ENCODE assay signal across 10 mouse cellular contexts in genomic region chr14:34936192-34936770, GRCm38 (mm10).
DNase-seq lines count a peak whose midpoint lies in the region; ATAC-seq and TF ChIP-seq lines count a peak whose summit lies in the region.
"Had no signal": no experiment of that assay in that cellular context is flagged by ENCODE, and none has a peak within 500 bp of the region (broad histone marks: within the 10 kb centered on the region; RNA-seq: fewer than 3 reads in every experiment).

No protein-coding gene starts in this region.

- H3K4me3 ChIP-seq in hindbrain, embryonic 12.5 days = no peak overlapping the region
- no peak overlapping the region for H3K4me3 ChIP-seq in hindbrain, embryonic 10.5 days
- H3K4me3 ChIP-seq in hindbrain, embryonic 16.5 days (ENCODE audit: low read length) = no peak overlapping the region
- H3K4me3 ChIP-seq in limb, embryonic 11.5 days (ENCODE audit: low read depth, low read length) = no peak overlapping the region
- no peak overlapping the region for H3K4me3 ChIP-seq in liver, postnatal 0 days (ENCODE audit: low read depth, low read length)

- peaks cover 8% of the 10 kb centered on the region for H3K4me1 ChIP-seq in hindbrain, embryonic 12.5 days
- peaks cover 11% of the 10 kb centered on the region for H3K4me1 ChIP-seq in hindbrain, embryonic 10.5 days (replicated peaks)
- H3K4me1 ChIP-seq in hindbrain, embryonic 16.5 days (ENCODE audit: control insufficient read depth, insufficient read depth, low read depth, low read length) = peaks cover 11% of the 10 kb centered on the region
- peaks cover 6% of the 10 kb centered on the region; the same call in 1 of the 2 replicates for H3K4me1 ChIP-seq in limb, embryonic 11.5 days (ENCODE audit: control insufficient read depth, insufficient read depth, low read length)
- no peaks in the 10 kb centered on the region for H3K4me1 ChIP-seq in liver, postnatal 0 days (ENCODE audit: insufficient read depth)

- 0 out of 2 replicates have a peak, but pooled peaks have one; percentile 15 for ATAC-seq in hindbrain, embryonic 12.5 days (ENCODE audit: low FRiP score)
- ATAC-seq in hindbrain, embryonic 16.5 days = peak; percentile 37
- no peak for ATAC-seq in limb, embryonic 11.5 days (ENCODE audit: insufficient number of reproducible peaks, low FRiP score, low TSS enrichment, low read depth)
- ATAC-seq in liver, postnatal 0 days = no peak

- 62% methylated on average over 13 of the region's 13 CpGs for WGBS in hindbrain, embryonic 12.5 days
- WGBS in hindbrain, embryonic 10.5 days = 77% methylated on average over 13 of the region's 13 CpGs
- 31% methylated on average over 13 of the region's 13 CpGs for WGBS in hindbrain, embryonic 16.5 days
- WGBS in limb, embryonic 11.5 days = 28% methylated on average over 13 of the region's 13 CpGs
- WGBS in liver, postnatal 0 days (ENCODE audit: insufficient replicate concordance) = 45% methylated on average over 13 of the region's 13 CpGs

- no peak overlapping the region for H3K4me2 ChIP-seq in hindbrain, embryonic 12.5 days (replicated peaks)
- no peak overlapping the region for H3K4me2 ChIP-seq in hindbrain, embryonic 16.5 days (ENCODE audit: low read length)
- peak overlapping the region; percentile 27 for H3K4me2 ChIP-seq in limb, embryonic 11.5 days (ENCODE audit: low read depth, severe bottlenecking)
- no peak overlapping the region for H3K4me2 ChIP-seq in liver, postnatal 0 days (ENCODE audit: low read depth, low read length)

- TF ChIP-seq CTCF in brain, embryonic 14.5 days (IDR thresholded peaks at IDR 0.05; ENCODE audit: borderline replicate concordance, extremely low read depth, insufficient read depth, insufficient read length) = no peak
- no peak for TF ChIP-seq CTCF in liver, postnatal 0 days (IDR thresholded peaks at IDR 0.05; ENCODE audit: low read depth)

- H3K27ac ChIP-seq in hindbrain, embryonic 12.5 days = no peak overlapping the region
- no peak overlapping the region for H3K27ac ChIP-seq in hindbrain, embryonic 10.5 days
- H3K27ac ChIP-seq in hindbrain, embryonic 16.5 days (ENCODE audit: low read depth, low read length) = no peak overlapping the region
- no peak overlapping the region for H3K27ac ChIP-seq in limb, embryonic 11.5 days (replicated peaks; ENCODE audit: low read depth, low read length)
- H3K27ac ChIP-seq in liver, postnatal 0 days (ENCODE audit: low read depth) = no peak overlapping the region

- H3K27me3 ChIP-seq in hindbrain, embryonic 12.5 days = no peaks in the 10 kb centered on the region
- no peaks in the 10 kb centered on the region for H3K27me3 ChIP-seq in hindbrain, embryonic 10.5 days (ENCODE audit: insufficient read depth, poor library complexity, severe bottlenecking)
- H3K27me3 ChIP-seq in hindbrain, embryonic 16.5 days (replicated peaks; ENCODE audit: control insufficient read depth, insufficient read depth, low read length) = no peaks in the 10 kb centered on the region
- H3K27me3 ChIP-seq in limb, embryonic 11.5 days (ENCODE audit: control insufficient read depth, insufficient read depth, low read length) = no peaks in the 10 kb centered on the region
- H3K27me3 ChIP-seq in liver, postnatal 0 days (ENCODE audit: insufficient read depth, low read length) = no peaks in the 10 kb centered on the region

- no peaks in the 10 kb centered on the region for H3K36me3 ChIP-seq in hindbrain, embryonic 12.5 days
- H3K36me3 ChIP-seq in hindbrain, embryonic 10.5 days = no peaks in the 10 kb centered on the region
- H3K36me3 ChIP-seq in hindbrain, embryonic 16.5 days (ENCODE audit: control insufficient read depth, insufficient read depth, low read length) = no peaks in the 10 kb centered on the region
- H3K36me3 ChIP-seq in limb, embryonic 11.5 days (ENCODE audit: control insufficient read depth, insufficient read depth, low read length) = no peaks in the 10 kb centered on the region
- no peaks in the 10 kb centered on the region for H3K36me3 ChIP-seq in liver, postnatal 0 days (replicated peaks; ENCODE audit: insufficient read depth, low read length)

- H3K9me3 ChIP-seq in hindbrain, embryonic 12.5 days (replicated peaks) = no peaks in the 10 kb centered on the region
- no peaks in the 10 kb centered on the region for H3K9me3 ChIP-seq in hindbrain, embryonic 10.5 days
- H3K9me3 ChIP-seq in hindbrain, embryonic 16.5 days (ENCODE audit: control insufficient read depth, low read length) = no peaks in the 10 kb centered on the region
- no peaks in the 10 kb centered on the region; the same call in 1 of the 2 replicates for H3K9me3 ChIP-seq in limb, embryonic 11.5 days (ENCODE audit: control insufficient read depth, low read length)
- no peaks in the 10 kb centered on the region for H3K9me3 ChIP-seq in liver, postnatal 0 days (ENCODE audit: low read length)

- no peak for TF ChIP-seq EP300 in liver, postnatal 0 days (IDR thresholded peaks at IDR 0.05; ENCODE audit: low read depth)

- TF ChIP-seq POLR2A in brain, embryonic 14.5 days (IDR thresholded peaks at IDR 0.05; ENCODE audit: borderline replicate concordance, extremely low read depth, insufficient read depth, insufficient read length, poor library complexity, severe bottlenecking) = no peak

- H3K9ac ChIP-seq in hindbrain, embryonic 12.5 days = no peak overlapping the region
- H3K9ac ChIP-seq in hindbrain, embryonic 16.5 days (ENCODE audit: low read depth, low read length) = no peak overlapping the region
- H3K9ac ChIP-seq in limb, embryonic 11.5 days (ENCODE audit: low read length) = no peak overlapping the region; the same call in 1 of the 2 replicates
- H3K9ac ChIP-seq in liver, postnatal 0 days (replicated peaks) = no peak overlapping the region

- DNase-seq in hindbrain, embryonic 10.5 days (ENCODE audit: low spot score) = no peak
- DNase-seq in brain, embryonic 14.5 days (ENCODE audit: low read depth) = peak; percentile 66
- DNase-seq in limb, embryonic 11.5 days (ENCODE audit: low spot score) = peak; percentile 24
- no peak for DNase-seq in gastrocnemius, adult 18-20 months (ENCODE audit: low spot score)
- DNase-seq in lung, postnatal 14 days = no peak
- no peak for DNase-seq in liver, postnatal 0 days
- DNase-seq: adrenal gland, adult 8-10 months; heart, adult 11 months had no signal

Comparison
In these comparisons a context has a peak if more than half of its experiments do, and no peak if none do; other contexts are left out.
1. ATAC-seq: peak in hindbrain, embryonic 12.5 days (single experiment) and hindbrain, embryonic 16.5 days (single experiment); none in limb, embryonic 11.5 days (single experiment) and liver, postnatal 0 days (single experiment).
2. DNase-seq: peak in brain, embryonic 14.5 days (single experiment) and limb, embryonic 11.5 days (single experiment); none in hindbrain, embryonic 10.5 days (single experiment), gastrocnemius, adult 18-20 months (single experiment), lung, postnatal 14 days (single experiment) and liver, postnatal 0 days (single experiment).